Mouse (Mus musculus): ENCODE data around the gene Pde4b. TPM values are rescaled to one million over a fixed set of nuclear protein-coding genes. Genes with fewer than 3 reads are reported as not detected.

The Pde4b gene
- polyA plus RNA-seq, 1 experiment from 2014 or later: 49.4 TPM

- Histone ChIP-seq H3K4me2 (ENCODE audit: low read length) (no peak overlapping the region), H3K27me3 (ENCODE audit: control insufficient read depth, insufficient read depth, low read length) (no peaks in the 10 kb centered on the region), H3K36me3 (ENCODE audit: control insufficient read depth, insufficient read depth, low read length) (no peaks in the 10 kb centered on the region), H3K9me3 (ENCODE audit: control insufficient read depth, low read length) (no peaks in the 10 kb centered on the region), H3K4me1 (ENCODE audit: control insufficient read depth, insufficient read depth, low read length) (no peaks in the 10 kb centered on the region), H3K27ac (replicated peaks; ENCODE audit: low read depth, low read length) (no peak overlapping the region), H3K9ac (replicated peaks; ENCODE audit: low read length) (no peak overlapping the region), H3K4me3 (replicated peaks; ENCODE audit: low read depth, low read length) (no peak overlapping the region)
- no peak for ATAC-seq (ENCODE audit: low FRiP score, low TSS enrichment)
- WGBS: 90% methylated on average over 6 of the region's 6 CpGs
- no peak for DNase-seq
These were observed 231.3 kb downstream of the Pde4b start for GRCm38 (mm10) chr4:102318596-102318995.

GRCm38 (mm10) chr4:102321340-102321739 lies 234.0 kb downstream of the Pde4b start:
- WGBS: 77% methylated on average over 3 of the region's 3 CpGs
- Histone ChIP-seq H3K4me1 (ENCODE audit: control insufficient read depth, insufficient read depth, low read length) (no peaks in the 10 kb centered on the region), H3K27ac (replicated peaks; ENCODE audit: low read depth, low read length) (no peak overlapping the region), H3K9ac (replicated peaks; ENCODE audit: low read length) (no peak overlapping the region), H3K36me3 (ENCODE audit: control insufficient read depth, insufficient read depth, low read length) (no peaks in the 10 kb centered on the region), H3K27me3 (ENCODE audit: control insufficient read depth, insufficient read depth, low read length) (no peaks in the 10 kb centered on the region), H3K9me3 (ENCODE audit: control insufficient read depth, low read length) (no peaks in the 10 kb centered on the region), H3K4me3 (replicated peaks; ENCODE audit: low read depth, low read length) (no peak overlapping the region), H3K4me2 (ENCODE audit: low read length) (no peak overlapping the region)
- DNase-seq: no peak
- no peak for ATAC-seq (ENCODE audit: low FRiP score, low TSS enrichment)

GRCm38 (mm10) chr4:102332386-102332785 lies 245.0 kb downstream of the Pde4b start:
- 89% methylated on average over 2 of the region's 2 CpGs for WGBS
- ATAC-seq (ENCODE audit: low FRiP score, low TSS enrichment): no peak
- Histone ChIP-seq H3K4me1 (ENCODE audit: control insufficient read depth, insufficient read depth, low read length) (no peaks in the 10 kb centered on the region), H3K4me3 (replicated peaks; ENCODE audit: low read depth, low read length) (no peak overlapping the region), H3K36me3 (ENCODE audit: control insufficient read depth, insufficient read depth, low read length) (no peaks in the 10 kb centered on the region), H3K9me3 (ENCODE audit: control insufficient read depth, low read length) (no peaks in the 10 kb centered on the region), H3K27me3 (ENCODE audit: control insufficient read depth, insufficient read depth, low read length) (no peaks in the 10 kb centered on the region), H3K4me2 (ENCODE audit: low read length) (no peak overlapping the region), H3K9ac (replicated peaks; ENCODE audit: low read length) (no peak overlapping the region), H3K27ac (replicated peaks; ENCODE audit: low read depth, low read length) (no peak overlapping the region)
- no peak for DNase-seq

GRCm38 (mm10) chr4:102332885-102333284 lies 245.5 kb downstream of the Pde4b start:
- Histone ChIP-seq H3K27me3 (ENCODE audit: control insufficient read depth, insufficient read depth, low read length) (no peaks in the 10 kb centered on the region), H3K9ac (replicated peaks; ENCODE audit: low read length) (no peak overlapping the region), H3K9me3 (ENCODE audit: control insufficient read depth, low read length) (no peaks in the 10 kb centered on the region), H3K27ac (replicated peaks; ENCODE audit: low read depth, low read length) (no peak overlapping the region), H3K4me3 (replicated peaks; ENCODE audit: low read depth, low read length) (no peak overlapping the region), H3K4me2 (ENCODE audit: low read length) (no peak overlapping the region), H3K4me1 (ENCODE audit: control insufficient read depth, insufficient read depth, low read length) (no peaks in the 10 kb centered on the region), H3K36me3 (ENCODE audit: control insufficient read depth, insufficient read depth, low read length) (no peaks in the 10 kb centered on the region)
- WGBS: 84% methylated on average over 4 of the region's 4 CpGs
- ATAC-seq (ENCODE audit: low FRiP score, low TSS enrichment) (no peak), DNase-seq (no peak)

- peaks cover 11% of the 10 kb centered on the region; the same call in 1 of the 2 replicates for H3K4me1 ChIP-seq (ENCODE audit: control insufficient read depth, insufficient read depth, low read length)
- no peak overlapping the region for H3K27ac ChIP-seq (replicated peaks; ENCODE audit: low read depth, low read length)
- DNase-seq: peak; percentile 41
- H3K4me2 ChIP-seq (ENCODE audit: low read length): no peak overlapping the region
- 51% methylated on average over 4 of the region's 4 CpGs for WGBS
- H3K9ac ChIP-seq (replicated peaks; ENCODE audit: low read length): no peak overlapping the region
- no peaks in the 10 kb centered on the region for H3K27me3 ChIP-seq (ENCODE audit: control insufficient read depth, insufficient read depth, low read length)
- H3K36me3 ChIP-seq (ENCODE audit: control insufficient read depth, insufficient read depth, low read length): no peaks in the 10 kb centered on the region
- no peak overlapping the region for H3K4me3 ChIP-seq (replicated peaks; ENCODE audit: low read depth, low read length)
- ATAC-seq (ENCODE audit: low FRiP score, low TSS enrichment): no peak
- H3K9me3 ChIP-seq (ENCODE audit: control insufficient read depth, low read length): no peaks in the 10 kb centered on the region
These were observed 259.7 kb downstream of the Pde4b start for GRCm38 (mm10) chr4:102346911-102347492.

- Histone ChIP-seq H3K4me1 (ENCODE audit: control insufficient read depth, insufficient read depth, low read length) (peaks cover 14% of the 10 kb centered on the region; the same call in 1 of the 2 replicates), H3K9me3 (ENCODE audit: control insufficient read depth, low read length) (no peaks in the 10 kb centered on the region), H3K27me3 (ENCODE audit: control insufficient read depth, insufficient read depth, low read length) (no peaks in the 10 kb centered on the region), H3K27ac (replicated peaks; ENCODE audit: low read depth, low read length) (no peak overlapping the region), H3K9ac (replicated peaks; ENCODE audit: low read length) (no peak overlapping the region), H3K4me2 (ENCODE audit: low read length) (no peak overlapping the region), H3K36me3 (ENCODE audit: control insufficient read depth, insufficient read depth, low read length) (no peaks in the 10 kb centered on the region), H3K4me3 (replicated peaks; ENCODE audit: low read depth, low read length) (no peak overlapping the region)
- no peak for ATAC-seq (ENCODE audit: low FRiP score, low TSS enrichment)
- 47% methylated on average over 1 of the region's 1 CpGs for WGBS
- peak; percentile 59 for DNase-seq
These were observed 264.4 kb downstream of the Pde4b start for GRCm38 (mm10) chr4:102351476-102352475.

GRCm38 (mm10) chr4:102353641-102354403 lies 266.5 kb downstream of the Pde4b start:
- Histone ChIP-seq H3K4me3 (replicated peaks; ENCODE audit: low read depth, low read length) (no peak overlapping the region), H3K9ac (replicated peaks; ENCODE audit: low read length) (no peak overlapping the region), H3K27me3 (ENCODE audit: control insufficient read depth, insufficient read depth, low read length) (no peaks in the 10 kb centered on the region), H3K36me3 (ENCODE audit: control insufficient read depth, insufficient read depth, low read length) (no peaks in the 10 kb centered on the region), H3K27ac (replicated peaks; ENCODE audit: low read depth, low read length) (no peak overlapping the region), H3K4me2 (ENCODE audit: low read length) (no peak overlapping the region), H3K4me1 (ENCODE audit: control insufficient read depth, insufficient read depth, low read length) (peaks cover 7% of the 10 kb centered on the region; the same call in 1 of the 2 replicates), H3K9me3 (ENCODE audit: control insufficient read depth, low read length) (no peaks in the 10 kb centered on the region)
- WGBS: 94% methylated on average over 3 of the region's 3 CpGs
- no peak for DNase-seq
- no peak for ATAC-seq (ENCODE audit: low FRiP score, low TSS enrichment)

- Histone ChIP-seq H3K4me3 (replicated peaks; ENCODE audit: low read depth, low read length) (no peak overlapping the region), H3K36me3 (ENCODE audit: control insufficient read depth, insufficient read depth, low read length) (no peaks in the 10 kb centered on the region), H3K4me2 (ENCODE audit: low read length) (peak overlapping the region; percentile 29; the same call in 1 of the 2 replicates), H3K9ac (replicated peaks; ENCODE audit: low read length) (no peak overlapping the region), H3K4me1 (ENCODE audit: control insufficient read depth, insufficient read depth, low read length) (peaks cover 7% of the 10 kb centered on the region; the same call in 1 of the 2 replicates), H3K9me3 (ENCODE audit: control insufficient read depth, low read length) (no peaks in the 10 kb centered on the region), H3K27ac (replicated peaks; ENCODE audit: low read depth, low read length) (no peak overlapping the region), H3K27me3 (ENCODE audit: control insufficient read depth, insufficient read depth, low read length) (no peaks in the 10 kb centered on the region)
- 26% methylated on average over 9 of the region's 9 CpGs for WGBS
- ATAC-seq (ENCODE audit: low FRiP score, low TSS enrichment) (no peak), DNase-seq (peak; percentile 30)
These were observed 280.9 kb downstream of the Pde4b start for GRCm38 (mm10) chr4:102368105-102368735.

Data from midbrain, embryonic 14.5 days (tissue).